Mouse (Mus musculus) kidney, adult 2 months (tissue): ENCODE measurements around the gene Gadd45g.

Experiments
- CTCF ChIP-seq: fragments of 200-500 bp; conservative IDR thresholded peaks from 2 replicates; pipeline ENCODE4 v1.5.1; 2011; ENCODE audit warnings: low read depth, mild to moderate bottlenecking, control low read depth, low read length, moderate library complexity, mixed read lengths; ENCODE audit not compliant: insufficient read depth, insufficient read length
- POLR2A ChIP-seq: fragments of 200-500 bp; IDR thresholded peaks from one replicate; pipeline ENCODE4 v1.6.1; 2011; ENCODE audit warnings: low read depth, low read length, control low read depth

DNA sequence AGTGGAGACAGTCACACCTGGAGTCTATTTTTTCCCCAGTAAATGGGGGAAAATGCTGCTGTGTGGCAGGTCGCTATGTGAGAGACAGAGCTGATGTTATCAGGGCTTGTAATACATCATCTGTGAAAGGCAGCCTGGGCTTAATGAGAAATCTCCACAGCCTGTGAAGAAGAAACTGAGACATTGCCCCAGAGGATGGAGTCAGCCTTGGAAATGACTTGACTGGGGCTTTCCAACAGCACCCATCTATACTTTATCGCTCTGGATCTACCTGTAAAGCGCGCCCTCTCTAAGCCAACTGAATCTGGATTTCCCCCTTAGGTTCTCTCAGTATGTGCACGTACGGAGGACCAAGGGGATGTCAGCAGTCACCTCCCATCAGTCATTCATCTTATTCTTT, 31.8 kb upstream of the Gadd45g start:
- TF ChIP-seq CTCF = no peak
- TF ChIP-seq POLR2A = no peak
